Mouse (Mus musculus): ENCODE data around the gene Gm13124.

GRCm38 (mm10) chr4:144592790-144593189 is 27.9 kb upstream of the Gm13124 start:
- no peak for TF ChIP-seq CTCF (IDR thresholded peaks at IDR 0.05; ENCODE audit: low read depth, low read length)
- no peak for TF ChIP-seq POLR2A (IDR thresholded peaks at IDR 0.05; ENCODE audit: borderline replicate concordance, low read depth, low read length)
